Mouse (Mus musculus) lung, adult 2 months (tissue): ENCODE measurements around the gene Dhx33.

Source experiments
- CTCF ChIP-seq: fragments of 200-500 bp; IDR thresholded peaks from 2 replicates; pipeline ENCODE4 v1.5.1; 2011; ENCODE audit warnings: mild to moderate bottlenecking, low read length, control low read depth; ENCODE audit not compliant: insufficient read depth
- POLR2A ChIP-seq: fragments of 200-500 bp; IDR thresholded peaks from 2 replicates; pipeline ENCODE4 v1.6.1; 2011; ENCODE audit warnings: low read depth, mild to moderate bottlenecking, control low read depth, low read length, borderline replicate concordance; ENCODE audit errors: extremely low read depth

DNA sequence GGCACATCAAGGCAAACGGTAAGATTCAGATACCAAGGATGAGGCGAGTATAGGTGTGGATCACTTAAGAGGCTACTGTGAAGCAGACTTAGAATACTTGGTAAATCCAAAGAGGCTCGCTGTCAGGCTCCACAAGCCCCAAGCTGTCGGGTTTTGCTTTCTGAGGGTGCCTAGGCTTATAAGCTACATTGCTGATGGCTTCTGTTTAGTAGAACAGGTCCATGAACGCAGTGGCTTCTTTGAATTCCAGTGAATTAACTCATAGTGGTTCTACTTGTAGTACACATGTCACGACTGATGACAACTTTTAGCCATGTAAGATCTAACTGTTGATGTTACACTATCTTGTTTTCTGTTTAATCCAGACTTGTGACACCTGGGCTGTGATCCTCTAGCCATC is 26.9 kb downstream of the Dhx33 start:
- TF ChIP-seq POLR2A (no peak), CTCF (no peak)
